Mouse (Mus musculus) testis, adult 2 months (tissue): ENCODE results near the gene Megf6. TPM values are rescaled to one million over a fixed set of nuclear protein-coding genes. Genes with fewer than 3 reads are reported as not detected.
A peak's percentile ranks its signal among the peaks of the same experiment; 100 is the strongest.

Source experiments
- H3K27ac ChIP-seq: fragments of 200-500 bp; 2 replicates; pipeline ENCODE4 v1.5.1; 2012; ENCODE audit warnings: low read depth, low read length; ENCODE audit not compliant: control insufficient read depth, insufficient read depth
- H3K27me3 ChIP-seq: fragments of 200-500 bp; 2 replicates; pipeline ENCODE4 v1.6.1; 2012; ENCODE audit warnings: mild to moderate bottlenecking, low read length, moderate library complexity; ENCODE audit not compliant: control insufficient read depth, insufficient read depth
- H3K36me3 ChIP-seq: fragments of 200-500 bp; 2 replicates; pipeline ENCODE4 v1.6.1; 2012; ENCODE audit warnings: mild to moderate bottlenecking, low read length; ENCODE audit not compliant: control insufficient read depth, insufficient read depth
- H3K4me1 ChIP-seq: fragments of 200-500 bp; 2 replicates; pipeline ENCODE4 v1.6.1; 2012; ENCODE audit warnings: low read length; ENCODE audit not compliant: control insufficient read depth, insufficient read depth
- H3K4me3 ChIP-seq: fragments of 200-500 bp; 2 replicates; pipeline ENCODE4 v1.5.1; 2012; ENCODE audit warnings: low read depth, mild to moderate bottlenecking, low read length, moderate library complexity, mixed read lengths; ENCODE audit not compliant: control insufficient read depth
- CTCF ChIP-seq: fragments of 200-500 bp; IDR thresholded peaks from 2 replicates; pipeline ENCODE4 v1.5.1; 2012; ENCODE audit warnings: low read depth, mild to moderate bottlenecking, inconsistent platforms, low read length, moderate library complexity; ENCODE audit not compliant: control insufficient read depth, insufficient read depth, insufficient replicate concordance
- POLR2A ChIP-seq: fragments of 200-500 bp; IDR thresholded peaks from 2 replicates; pipeline ENCODE4 v1.6.1; 2012; ENCODE audit warnings: low read depth, mild to moderate bottlenecking, inconsistent platforms, low read length, moderate library complexity; ENCODE audit not compliant: control insufficient read depth
- polyA plus RNA-seq: library from polyadenylated mRNA; depleted of rRNA; stranded (reverse); fragments of >200 nt; gene quantifications from 2 replicates; pipeline ENCODE4 v1.2.3, GENCODE M21; 2012

The Megf6 gene
- polyA plus RNA-seq, 1 experiment: 1.0 TPM

GRCm38 (mm10) chr4:154267511-154267910, 97.0 kb downstream of the Megf6 start:
- Histone ChIP-seq H3K36me3 (no peaks in the 10 kb centered on the region), H3K4me3 (no peak overlapping the region)

GRCm38 (mm10) chr4:154269520-154269919, 99.0 kb downstream of the Megf6 start:
- Histone ChIP-seq H3K4me1 (no peaks in the 10 kb centered on the region), H3K27ac (no peak overlapping the region), H3K27me3 (no peaks in the 10 kb centered on the region), H3K36me3 (no peaks in the 10 kb centered on the region), H3K4me3 (no peak overlapping the region)
- TF ChIP-seq POLR2A (no peak), CTCF (no peak)

More at GRCm38 (mm10) chr4:154267511-154267910, 97.0 kb downstream of the Megf6 start:
- Histone ChIP-seq H3K27ac (no peak overlapping the region), H3K4me1 (no peaks in the 10 kb centered on the region), H3K27me3 (no peaks in the 10 kb centered on the region)
- no peak for TF ChIP-seq CTCF
- no peak for TF ChIP-seq POLR2A

- H3K4me3 ChIP-seq: no peak overlapping the region
- TF ChIP-seq POLR2A (no peak), CTCF (peak; percentile 70; the same call in 1 of the 2 replicates)
- H3K36me3 ChIP-seq: no peaks in the 10 kb centered on the region
- no peak overlapping the region for H3K27ac ChIP-seq
- no peaks in the 10 kb centered on the region for H3K4me1 ChIP-seq
- no peaks in the 10 kb centered on the region for H3K27me3 ChIP-seq
Measured at GRCm38 (mm10) chr4:154273000-154273399, 102.5 kb downstream of the Megf6 start.

GRCm38 (mm10) chr4:154279481-154279880, 109.0 kb downstream of the Megf6 start:
- Histone ChIP-seq H3K4me1 (no peaks in the 10 kb centered on the region), H3K27ac (no peak overlapping the region), H3K36me3 (no peaks in the 10 kb centered on the region), H3K4me3 (no peak overlapping the region), H3K27me3 (no peaks in the 10 kb centered on the region)
- TF ChIP-seq CTCF (no peak), POLR2A (no peak)

- Histone ChIP-seq H3K36me3 (no peaks in the 10 kb centered on the region), H3K4me1 (no peaks in the 10 kb centered on the region), H3K27me3 (no peaks in the 10 kb centered on the region), H3K4me3 (no peak overlapping the region), H3K27ac (no peak overlapping the region)
- no peak for TF ChIP-seq POLR2A
- no peak for TF ChIP-seq CTCF
Measured at GRCm38 (mm10) chr4:154283671-154284070, 113.1 kb downstream of the Megf6 start.

- Histone ChIP-seq H3K27ac (no peak overlapping the region), H3K27me3 (no peaks in the 10 kb centered on the region), H3K36me3 (no peaks in the 10 kb centered on the region), H3K4me1 (no peaks in the 10 kb centered on the region), H3K4me3 (no peak overlapping the region)
- TF ChIP-seq CTCF (no peak), POLR2A (no peak)
Measured at GRCm38 (mm10) chr4:154293735-154294201, 123.2 kb downstream of the Megf6 start.

GRCm38 (mm10) chr4:154294262-154294731, 123.8 kb downstream of the Megf6 start:
- H3K27ac ChIP-seq: no peak overlapping the region
- H3K4me1 ChIP-seq: 0 out of 2 replicates have a peak, but pooled peaks cover under 1% of the 10 kb centered on the region
- TF ChIP-seq CTCF (no peak), POLR2A (no peak)
- H3K4me3 ChIP-seq: no peak overlapping the region
- H3K27me3 ChIP-seq: no peaks in the 10 kb centered on the region
- H3K36me3 ChIP-seq: no peaks in the 10 kb centered on the region
